Mouse (Mus musculus) hindbrain, embryonic 11.5 days (tissue): ENCODE data around the gene Hmg20a. TPM values are rescaled to one million over a fixed set of nuclear protein-coding genes. Genes with fewer than 3 reads are reported as not detected.
A peak's percentile ranks its signal among the peaks of the same experiment; 100 is the strongest.

Source experiments
- ATAC-seq: fragments of 200-750 bp; cut with Nextera tagmentation; 2 replicates; pipeline ENCODE4 v1.8.0; 2017; ENCODE audit warnings: mild to moderate bottlenecking, moderate TSS enrichment, moderate library complexity; ENCODE audit not compliant: low FRiP score
- DNase-seq: peaks from one replicate; pipeline ENCODE4 v3.0.0-alpha.2; 2015; ENCODE audit warnings: low spot score
- H3K27ac ChIP-seq: fragments of 300-500 bp; sonication (generic); 2 replicates; pipeline ENCODE4 v1.5.1; 2014; ENCODE audit warnings: mild to moderate bottlenecking, low read depth, low read length
- H3K27me3 ChIP-seq: fragments of 300-500 bp; sonication (generic); 2 replicates; pipeline ENCODE4 v1.6.1; 2014; ENCODE audit warnings: mild to moderate bottlenecking, low read length, moderate library complexity, mixed read lengths; ENCODE audit not compliant: control insufficient read depth, insufficient read depth
- H3K36me3 ChIP-seq: fragments of 300-500 bp; sonication (generic); 2 replicates; pipeline ENCODE4 v1.6.1; 2014; ENCODE audit warnings: mild to moderate bottlenecking, low read length, moderate library complexity, mixed read lengths; ENCODE audit not compliant: control insufficient read depth, insufficient read depth
- H3K4me1 ChIP-seq: fragments of 300-500 bp; sonication (generic); replicated peaks from 2 replicates; pipeline ENCODE4 v1.6.1; 2014; ENCODE audit warnings: low read length, mixed read lengths; ENCODE audit not compliant: control insufficient read depth, insufficient read depth
- H3K4me2 ChIP-seq: fragments of 300-500 bp; sonication (generic); replicated peaks from 2 replicates; pipeline ENCODE4 v1.6.1; 2014; ENCODE audit warnings: mild to moderate bottlenecking, low read depth, low read length
- H3K4me3 ChIP-seq: fragments of 300-500 bp; sonication (generic); 2 replicates; pipeline ENCODE4 v1.5.1; 2014; ENCODE audit warnings: low read depth, low read length
- H3K9ac ChIP-seq: fragments of 300-500 bp; sonication (generic); 2 replicates; pipeline ENCODE4 v1.6.1; 2014; ENCODE audit warnings: low read depth, low read length
- H3K9me3 ChIP-seq: fragments of 300-500 bp; sonication (generic); 2 replicates; pipeline ENCODE4 v1.6.1; 2016; ENCODE audit warnings: low read length; ENCODE audit not compliant: control insufficient read depth
- WGBS: fragments of 180-500 bp; shearing (Covaris S2); extraction: QIAGEN DNeasy Blood & Tissue Kit; methylation state at CpG from one replicate; pipeline ENCODE4 v1.1.7; 2014; 5-methylcytosine and 5-hydroxymethylcytosine counted together
- polyA plus RNA-seq: library from polyadenylated mRNA; unstranded; fragments of >200 nt; fragmentation: Nextera tagmentation; extraction: Ambion mirVana; gene quantifications from 2 replicates; pipeline ENCODE4 v1.2.1, GENCODE M21; 2014

The Hmg20a gene
- polyA plus RNA-seq, 1 experiment from 2014 or later = 76.2 TPM

- no peak for DNase-seq
- WGBS = 88% methylated on average over 5 of the region's 5 CpGs
- no peaks in the 10 kb centered on the region for H3K4me1 ChIP-seq
- H3K4me3 ChIP-seq = no peak overlapping the region
- H3K27me3 ChIP-seq = no peaks in the 10 kb centered on the region
- H3K9ac ChIP-seq = no peak overlapping the region
- H3K27ac ChIP-seq = no peak overlapping the region
- H3K4me2 ChIP-seq = no peak overlapping the region
- H3K9me3 ChIP-seq = no peaks in the 10 kb centered on the region
- no peaks in the 10 kb centered on the region for H3K36me3 ChIP-seq
- ATAC-seq = no peak
Observed at GRCm38 (mm10) chr9:56515110-56515509, 96.7 kb downstream of the Hmg20a start.

GRCm38 (mm10) chr9:56516219-56516618 lies 97.8 kb downstream of the Hmg20a start:
- WGBS = 53% methylated on average over 3 of the region's 3 CpGs
- H3K36me3 ChIP-seq = no peaks in the 10 kb centered on the region
- H3K9ac ChIP-seq = no peak overlapping the region
- no peak overlapping the region for H3K4me3 ChIP-seq
- no peaks in the 10 kb centered on the region for H3K27me3 ChIP-seq
- H3K4me1 ChIP-seq = no peaks in the 10 kb centered on the region
- H3K27ac ChIP-seq = no peak overlapping the region
- ATAC-seq = no peak
- H3K9me3 ChIP-seq = no peaks in the 10 kb centered on the region
- no peak for DNase-seq
- H3K4me2 ChIP-seq = no peak overlapping the region

- H3K27ac ChIP-seq = no peak overlapping the region
- 60% methylated on average over 4 of the region's 4 CpGs for WGBS
- ATAC-seq = no peak
- H3K4me3 ChIP-seq = no peak overlapping the region
- no peak overlapping the region for H3K4me2 ChIP-seq
- no peaks in the 10 kb centered on the region for H3K36me3 ChIP-seq
- H3K9me3 ChIP-seq = no peaks in the 10 kb centered on the region
- no peaks in the 10 kb centered on the region for H3K27me3 ChIP-seq
- no peak for DNase-seq
- no peaks in the 10 kb centered on the region for H3K4me1 ChIP-seq
- no peak overlapping the region for H3K9ac ChIP-seq
Observed at GRCm38 (mm10) chr9:56516692-56517263, 98.4 kb downstream of the Hmg20a start.

- no peak overlapping the region for H3K4me3 ChIP-seq
- no peaks in the 10 kb centered on the region for H3K36me3 ChIP-seq
- H3K4me1 ChIP-seq = no peaks in the 10 kb centered on the region
- 58% methylated on average over 10 of the region's 10 CpGs for WGBS
- no peaks in the 10 kb centered on the region for H3K9me3 ChIP-seq
- DNase-seq = no peak
- ATAC-seq = no peak
- H3K27me3 ChIP-seq = no peaks in the 10 kb centered on the region
- no peak overlapping the region for H3K4me2 ChIP-seq
- no peak overlapping the region for H3K9ac ChIP-seq
- H3K27ac ChIP-seq = no peak overlapping the region
Observed at GRCm38 (mm10) chr9:56522281-56522680, 103.9 kb downstream of the Hmg20a start.

- Histone ChIP-seq H3K27ac (no peak overlapping the region), H3K9ac (no peak overlapping the region), H3K9me3 (no peaks in the 10 kb centered on the region), H3K4me1 (no peaks in the 10 kb centered on the region), H3K4me3 (no peak overlapping the region), H3K36me3 (no peaks in the 10 kb centered on the region), H3K27me3 (no peaks in the 10 kb centered on the region), H3K4me2 (no peak overlapping the region)
- ATAC-seq (no peak), DNase-seq (no peak)
- 77% methylated on average over 4 of the region's 4 CpGs for WGBS
Observed at GRCm38 (mm10) chr9:56527951-56528350, 109.5 kb downstream of the Hmg20a start.

- no peaks in the 10 kb centered on the region for H3K9me3 ChIP-seq
- H3K4me1 ChIP-seq = no peaks in the 10 kb centered on the region; the same call in 1 of the 2 replicates
- H3K4me3 ChIP-seq = no peak overlapping the region
- no peak overlapping the region for H3K27ac ChIP-seq
- H3K4me2 ChIP-seq = no peak overlapping the region
- no peaks in the 10 kb centered on the region for H3K27me3 ChIP-seq
- no peaks in the 10 kb centered on the region for H3K36me3 ChIP-seq
- no peak for DNase-seq
- no peak for ATAC-seq
- no peak overlapping the region for H3K9ac ChIP-seq
Observed at GRCm38 (mm10) chr9:56531991-56532390, 113.6 kb downstream of the Hmg20a start.

GRCm38 (mm10) chr9:56533916-56534315 lies 115.5 kb downstream of the Hmg20a start:
- Histone ChIP-seq H3K9ac (no peak overlapping the region), H3K27ac (no peak overlapping the region), H3K4me3 (no peak overlapping the region), H3K36me3 (no peaks in the 10 kb centered on the region), H3K9me3 (no peaks in the 10 kb centered on the region), H3K4me2 (no peak overlapping the region), H3K4me1 (no peaks in the 10 kb centered on the region; the same call in 1 of the 2 replicates), H3K27me3 (no peaks in the 10 kb centered on the region)
- DNase-seq (no peak), ATAC-seq (no peak)
- 73% methylated on average over 9 of the region's 9 CpGs for WGBS

GRCm38 (mm10) chr9:56534727-56535126 lies 116.3 kb downstream of the Hmg20a start:
- WGBS = 49% methylated on average over 7 of the region's 7 CpGs
- no peak overlapping the region for H3K27ac ChIP-seq
- ATAC-seq = peak; percentile 43; the same call in 1 of the 2 replicates

GRCm38 (mm10) chr9:56535361-56535760 lies 117.0 kb downstream of the Hmg20a start:
- peak; percentile 42 for DNase-seq
- no peaks in the 10 kb centered on the region for H3K9me3 ChIP-seq
- H3K4me3 ChIP-seq = no peak overlapping the region
- H3K9ac ChIP-seq = no peak overlapping the region
- no peak overlapping the region for H3K27ac ChIP-seq
- H3K36me3 ChIP-seq = no peaks in the 10 kb centered on the region
- H3K27me3 ChIP-seq = no peaks in the 10 kb centered on the region
- H3K4me1 ChIP-seq = no peaks in the 10 kb centered on the region; the same call in 1 of the 2 replicates
- peak; percentile 60; the same call in 1 of the 2 replicates for ATAC-seq
- 32% methylated on average over 11 of the region's 11 CpGs for WGBS
- no peak overlapping the region for H3K4me2 ChIP-seq

More at GRCm38 (mm10) chr9:56534727-56535126, 116.3 kb downstream of the Hmg20a start:
- H3K9ac ChIP-seq = no peak overlapping the region
- no peaks in the 10 kb centered on the region for H3K27me3 ChIP-seq
- no peaks in the 10 kb centered on the region for H3K36me3 ChIP-seq
- no peak for DNase-seq
- no peak overlapping the region for H3K4me3 ChIP-seq
- no peaks in the 10 kb centered on the region; the same call in 1 of the 2 replicates for H3K4me1 ChIP-seq
- no peak overlapping the region for H3K4me2 ChIP-seq
- no peaks in the 10 kb centered on the region for H3K9me3 ChIP-seq
